Mouse (Mus musculus) lung, adult 2 months (tissue): ENCODE data around the gene C5ar2.

Source experiments
- CTCF ChIP-seq: fragments of 200-500 bp; IDR thresholded peaks from 2 replicates; pipeline ENCODE4 v1.5.1; 2011; ENCODE audit warnings: mild to moderate bottlenecking, low read length, control low read depth; ENCODE audit not compliant: insufficient read depth
- POLR2A ChIP-seq: fragments of 200-500 bp; IDR thresholded peaks from 2 replicates; pipeline ENCODE4 v1.6.1; 2011; ENCODE audit warnings: low read depth, mild to moderate bottlenecking, control low read depth, low read length, borderline replicate concordance; ENCODE audit errors: extremely low read depth

DNA sequence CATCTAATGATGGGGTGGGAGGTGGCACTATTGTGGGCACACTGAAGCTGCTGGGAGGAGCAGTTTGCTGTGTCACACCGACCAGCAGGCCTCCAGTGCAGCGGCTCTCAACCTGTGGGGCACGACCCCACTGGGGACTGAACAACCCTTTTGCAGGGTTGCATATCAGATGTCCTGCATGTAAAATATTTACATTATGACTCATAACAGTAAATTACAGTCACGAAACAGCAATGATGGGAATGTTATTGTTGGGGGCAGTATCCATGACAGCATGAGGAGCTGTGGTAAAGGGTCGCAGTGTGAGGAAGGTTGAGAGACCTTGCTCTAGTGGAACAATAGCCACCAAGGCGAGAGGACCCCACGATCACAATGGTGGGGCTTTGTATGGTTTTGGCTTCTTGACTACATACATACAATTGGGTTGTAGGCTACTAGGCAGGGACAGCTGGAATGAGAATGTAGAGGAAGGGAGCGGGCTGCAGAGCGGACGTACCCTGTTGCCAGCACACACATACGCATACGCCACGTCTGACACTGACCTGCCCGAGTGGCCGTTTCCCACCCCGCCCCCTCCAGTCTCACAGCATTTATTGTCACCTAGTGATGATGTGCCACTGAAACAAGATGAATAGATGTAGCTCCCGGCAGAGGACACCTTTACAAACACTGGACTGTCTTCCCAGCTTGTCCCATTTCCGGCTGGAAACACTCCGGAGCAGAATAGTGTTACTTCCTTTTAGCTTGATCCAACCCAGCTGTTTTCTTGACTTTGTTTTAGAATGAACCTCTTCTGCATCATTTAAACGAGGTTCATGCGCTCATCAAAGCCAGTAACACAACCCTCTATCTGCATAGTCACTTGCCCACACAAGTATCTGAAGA, 34.9 kb downstream of the C5ar2 start:
- TF ChIP-seq POLR2A (no peak), CTCF (no peak)
